Mouse (Mus musculus) testis, adult 2 months (tissue): ENCODE data around the gene Kir3dl1. TPM values are rescaled to one million over a fixed set of nuclear protein-coding genes. Genes with fewer than 3 reads are reported as not detected.
"Not testable (repeated sequence)": the region's sequence is repeated elsewhere in the genome, so short reads cannot be mapped to it uniquely, and the experiment has no call there.

Source experiments
- H3K27ac ChIP-seq: fragments of 200-500 bp; 2 replicates; pipeline ENCODE4 v1.5.1; 2012; ENCODE audit warnings: low read depth, low read length; ENCODE audit not compliant: control insufficient read depth, insufficient read depth
- H3K27me3 ChIP-seq: fragments of 200-500 bp; 2 replicates; pipeline ENCODE4 v1.6.1; 2012; ENCODE audit warnings: mild to moderate bottlenecking, low read length, moderate library complexity; ENCODE audit not compliant: control insufficient read depth, insufficient read depth
- H3K36me3 ChIP-seq: fragments of 200-500 bp; 2 replicates; pipeline ENCODE4 v1.6.1; 2012; ENCODE audit warnings: mild to moderate bottlenecking, low read length; ENCODE audit not compliant: control insufficient read depth, insufficient read depth
- H3K4me1 ChIP-seq: fragments of 200-500 bp; 2 replicates; pipeline ENCODE4 v1.6.1; 2012; ENCODE audit warnings: low read length; ENCODE audit not compliant: control insufficient read depth, insufficient read depth
- H3K4me3 ChIP-seq: fragments of 200-500 bp; 2 replicates; pipeline ENCODE4 v1.5.1; 2012; ENCODE audit warnings: low read depth, mild to moderate bottlenecking, low read length, moderate library complexity, mixed read lengths; ENCODE audit not compliant: control insufficient read depth
- polyA plus RNA-seq: library from polyadenylated mRNA; depleted of rRNA; stranded (reverse); fragments of >200 nt; gene quantifications from 2 replicates; pipeline ENCODE4 v1.2.3, GENCODE M21; 2012; rRNA removed

The Kir3dl1 gene
- polyA plus RNA-seq, result not detected in 2 replicates

DNA sequence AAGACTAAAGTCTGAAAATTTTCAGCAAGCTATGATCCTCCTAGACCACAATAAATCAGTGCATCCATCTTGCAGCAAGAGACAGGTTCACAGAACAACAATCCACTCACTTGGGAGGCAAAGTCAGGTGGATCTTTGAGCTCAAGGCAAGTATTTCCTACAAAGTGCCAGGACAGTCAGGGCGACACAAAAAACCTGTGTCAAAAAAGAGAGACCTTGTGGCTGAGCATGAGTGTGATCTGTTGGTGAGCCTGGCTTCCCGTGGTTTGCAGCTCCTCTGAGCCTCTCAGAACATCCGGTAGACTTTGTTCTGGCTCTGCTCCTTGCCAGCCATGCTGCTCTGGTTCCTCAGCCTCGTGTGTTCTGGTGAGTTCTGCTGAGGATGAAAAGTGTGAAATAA, at the start of gene Kir3dl1:
Gene Kir3dl1 (plus strand): TSS at position 301 of the 400 bp plus-strand sequence.
- H3K36me3 ChIP-seq, H3K27ac ChIP-seq, H3K4me3 ChIP-seq, H3K27me3 ChIP-seq, H3K4me1 ChIP-seq: not testable (repeated sequence)

DNA sequence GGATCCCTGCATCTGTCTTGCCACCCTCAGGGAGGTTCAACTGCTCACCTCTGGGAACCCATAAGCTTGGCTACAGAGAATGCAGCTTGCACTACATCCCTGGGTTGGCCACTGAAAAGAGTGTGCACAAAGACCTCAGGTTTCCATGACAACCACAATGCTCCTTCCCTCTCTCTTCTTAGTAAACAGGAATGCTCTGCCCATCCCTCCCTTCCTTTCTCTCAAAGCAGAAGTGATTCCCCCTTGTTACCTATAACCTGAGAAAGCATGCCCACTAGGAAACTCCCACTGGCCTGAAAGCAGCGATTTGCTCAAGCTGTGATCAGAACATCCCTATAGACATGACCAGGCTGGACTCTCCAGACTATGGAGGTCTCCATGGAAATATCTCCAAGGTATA, 26.2 kb downstream of the Kir3dl1 start, which contains the start of gene Kir3dl2:
Gene Kir3dl2 (minus strand): TSS at position 101 of the 400 bp plus-strand sequence.
- not testable (repeated sequence) for H3K27ac ChIP-seq

DNA sequence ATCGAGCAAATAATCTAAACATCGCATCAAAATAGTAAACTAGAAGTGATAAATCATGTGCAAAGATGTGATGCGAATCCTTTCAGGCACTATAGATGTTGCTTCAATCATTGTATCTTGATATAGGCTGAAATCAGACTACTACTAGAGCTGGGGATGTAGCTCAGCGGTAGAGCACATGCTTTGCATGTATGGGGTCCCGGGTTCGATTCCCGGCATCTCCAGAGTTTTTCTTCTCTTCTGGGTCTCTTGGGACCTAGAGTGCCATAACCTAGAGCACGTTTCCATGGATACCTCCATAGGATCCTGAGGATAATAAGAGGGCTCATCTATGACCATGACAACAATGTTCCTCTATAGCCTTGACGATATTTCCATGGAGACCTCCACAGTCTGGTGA, 51.3 kb downstream of the Kir3dl1 start:
- not testable (repeated sequence) for H3K27me3 ChIP-seq, H3K4me3 ChIP-seq, H3K4me1 ChIP-seq, H3K27ac ChIP-seq, H3K36me3 ChIP-seq

More for the DNA sequence above, 26.2 kb downstream of the Kir3dl1 start, which contains the start of gene Kir3dl2:
- H3K4me3 ChIP-seq, H3K36me3 ChIP-seq, H3K4me1 ChIP-seq, H3K27me3 ChIP-seq: not testable (repeated sequence)

Other genes starting within 250 kb of the Kir3dl1 start
- gene Bex3, start 247.7 kb upstream of the Kir3dl1 start, polyA plus RNA-seq, result 16.1 and 16.4 TPM in 2 replicates
- gene Kir3dl2, start 26.1 kb downstream of the Kir3dl1 start, polyA plus RNA-seq, result 0.13 and 0.15 TPM in 2 replicates
- gene Tceal3, start 72.8 kb downstream of the Kir3dl1 start, polyA plus RNA-seq, result 2.4 and 2.6 TPM in 2 replicates
- 1.0 and 1.3 TPM in 2 replicates for gene Tceal1, start 190.0 kb downstream of the Kir3dl1 start, polyA plus RNA-seq
- 20.4 and 22.6 TPM in 2 replicates for gene Morf4l2, start 225.7 kb downstream of the Kir3dl1 start, polyA plus RNA-seq